Mouse (Mus musculus): Measurements from ENCODE around the gene Gpr107.

- TF ChIP-seq CTCF (IDR thresholded peaks at IDR 0.05; ENCODE audit: low read depth, low read length) (no peak), POLR2A (IDR thresholded peaks at IDR 0.05; ENCODE audit: insufficient read depth, low read length) (no peak)
Measured at GRCm38 (mm10) chr2:31191765-31192164, 39.6 kb downstream of the Gpr107 start.

All from ES-Bruce4 (cell line).